Mouse (Mus musculus) forebrain, postnatal 0 days (tissue): ENCODE data around the gene Pecam1. TPM values are rescaled to one million over a fixed set of nuclear protein-coding genes. Genes with fewer than 3 reads are reported as not detected.

Experiments used
- ATAC-seq: fragments of 200-750 bp; cut with Nextera tagmentation; 2 replicates; pipeline ENCODE4 v1.8.0; 2017; ENCODE audit warnings: mild to moderate bottlenecking, moderate library complexity
- DNase-seq: peaks from one replicate; pipeline ENCODE4 v3.0.0-alpha.2; 2015
- H3K27ac ChIP-seq: fragments of 300-500 bp; sonication (generic); 2 replicates; pipeline ENCODE4 v1.5.1; 2014; ENCODE audit warnings: low read depth, mild to moderate bottlenecking, antibody characterized with exemption, low read length, moderate library complexity, mixed read lengths
- H3K27me3 ChIP-seq: fragments of 300-500 bp; sonication (generic); 2 replicates; pipeline ENCODE4 v1.6.1; 2014; ENCODE audit warnings: mild to moderate bottlenecking, low read length, mixed read lengths; ENCODE audit not compliant: insufficient read depth
- H3K36me3 ChIP-seq: fragments of 300-500 bp; sonication (generic); 2 replicates; pipeline ENCODE4 v1.6.1; 2014; ENCODE audit warnings: mild to moderate bottlenecking, moderate library complexity; ENCODE audit not compliant: insufficient read depth
- H3K4me1 ChIP-seq: fragments of 300-500 bp; sonication (generic); 2 replicates; pipeline ENCODE4 v1.6.1; 2014; ENCODE audit warnings: antibody characterized with exemption; ENCODE audit not compliant: insufficient read depth
- H3K4me2 ChIP-seq: fragments of 300-500 bp; sonication (generic); 2 replicates; pipeline ENCODE4 v1.6.1; 2014; ENCODE audit warnings: low read depth, mild to moderate bottlenecking, moderate library complexity
- H3K4me3 ChIP-seq: fragments of 300-500 bp; sonication (generic); 2 replicates; pipeline ENCODE4 v1.5.1; 2014; ENCODE audit warnings: low read depth, low read length, mixed read lengths
- H3K9ac ChIP-seq: fragments of 300-500 bp; sonication (generic); 2 replicates; pipeline ENCODE4 v1.6.1; 2014; ENCODE audit warnings: mild to moderate bottlenecking
- H3K9me3 ChIP-seq: fragments of 300-500 bp; sonication (generic); 2 replicates; pipeline ENCODE4 v1.6.1; 2016; ENCODE audit warnings: low read length
- CTCF ChIP-seq: sonication (generic); IDR thresholded peaks from 2 replicates; pipeline ENCODE4 v1.5.1; 2016; ENCODE audit warnings: antibody characterized with exemption, control low read depth, low read depth
- WGBS: fragments of 180-500 bp; shearing (Covaris S2); extraction: QIAGEN DNeasy Blood & Tissue Kit; methylation state at CpG from one replicate; pipeline ENCODE4 v1.1.7; 2014; 5-methylcytosine and 5-hydroxymethylcytosine counted together
- polyA plus RNA-seq: library from polyadenylated mRNA; unstranded; fragments of >200 nt; fragmentation: Nextera tagmentation; extraction: Ambion mirVana; gene quantifications from 2 replicates; pipeline ENCODE4 v1.2.1, GENCODE M21; 2015
- total RNA-seq: library from RNA; depleted of rRNA; stranded (reverse); fragments of >200 nt; gene quantifications from 2 replicates; pipeline ENCODE4 v1.2.3, GENCODE M21; 2014

Pecam1 gene
- total and polyA plus RNA-seq, 2 experiments from 2014 or later: 10.6 to 22.4 TPM

- WGBS: 59% methylated on average over 4 of the region's 4 CpGs
- H3K9ac ChIP-seq: 0 out of 2 replicates have a peak overlapping the region, but pooled peaks have one; percentile 77
- no peaks in the 10 kb centered on the region for H3K9me3 ChIP-seq
- no peak for TF ChIP-seq CTCF
- H3K4me1 ChIP-seq: 0 out of 2 replicates have a peak, but pooled peaks cover 4% of the 10 kb centered on the region
- H3K4me2 ChIP-seq: no peak overlapping the region
- no peaks in the 10 kb centered on the region for H3K27me3 ChIP-seq
- peak overlapping the region; percentile 72; the same call in 1 of the 2 replicates for H3K4me3 ChIP-seq
- H3K36me3 ChIP-seq: peaks cover 46% of the 10 kb centered on the region
- peak overlapping the region; percentile 88; the same call in 1 of the 2 replicates for H3K27ac ChIP-seq
- DNase-seq (no peak), ATAC-seq (no peak)
Observed at GRCm38 (mm10) chr11:106780089-106780425, 29.6 kb upstream of the Pecam1 start.

- peak within 1 kb of the TSS; percentile 88 for H3K27ac ChIP-seq
- H3K9me3 ChIP-seq: no peaks in the 10 kb centered on the region
- ATAC-seq (peak; percentile 99), DNase-seq (peak; percentile 95)
- 2% methylated on average over 30 of the region's 30 CpGs for WGBS
- TF ChIP-seq CTCF: no peak
- H3K4me2 ChIP-seq: peak within 1 kb of the TSS; percentile 87
- peaks cover 47% of the 10 kb centered on the region for H3K36me3 ChIP-seq
- H3K27me3 ChIP-seq: no peaks in the 10 kb centered on the region
- H3K4me1 ChIP-seq: 0 out of 2 replicates have a peak, but pooled peaks cover 2% of the 10 kb centered on the region
- H3K4me3 ChIP-seq: peak within 1 kb of the TSS; percentile 72
- H3K9ac ChIP-seq: peak within 1 kb of the TSS; percentile 77
Observed at GRCm38 (mm10) chr11:106779388-106780088, 29.1 kb upstream of the Pecam1 start, which contains the start of gene Polg2. Gene Polg2, minus strand, starts transcription at chr11:106779537.

GRCm38 (mm10) chr11:106778589-106779387 lies 28.4 kb upstream of the Pecam1 start:
- WGBS: 2% methylated on average over 39 of the region's 39 CpGs
- peaks cover 49% of the 10 kb centered on the region for H3K36me3 ChIP-seq
- no peaks in the 10 kb centered on the region for H3K27me3 ChIP-seq
- no peak for DNase-seq
- TF ChIP-seq CTCF: no peak
- 0 out of 2 replicates have a peak, but pooled peaks cover 2% of the 10 kb centered on the region for H3K4me1 ChIP-seq
- H3K27ac ChIP-seq: peak overlapping the region; percentile 88
- no peaks in the 10 kb centered on the region for H3K9me3 ChIP-seq
- peak overlapping the region; percentile 77 for H3K9ac ChIP-seq
- ATAC-seq: peak; percentile 77
- H3K4me3 ChIP-seq: peak overlapping the region; percentile 72
- H3K4me2 ChIP-seq: peak overlapping the region; percentile 87

GRCm38 (mm10) chr11:106778132-106778531 lies 27.7 kb upstream of the Pecam1 start:
- Histone ChIP-seq H3K27me3 (no peaks in the 10 kb centered on the region), H3K36me3 (peaks cover 48% of the 10 kb centered on the region), H3K4me2 (no peak overlapping the region; the same call in 1 of the 2 replicates), H3K4me1 (0 out of 2 replicates have a peak, but pooled peaks cover 2% of the 10 kb centered on the region), H3K27ac (no peak overlapping the region), H3K4me3 (no peak overlapping the region), H3K9ac (no peak overlapping the region), H3K9me3 (no peaks in the 10 kb centered on the region)
- DNase-seq (no peak), ATAC-seq (no peak)
- 91% methylated on average over 7 of the region's 7 CpGs for WGBS
- no peak for TF ChIP-seq CTCF

- no peaks in the 10 kb centered on the region for H3K27me3 ChIP-seq
- DNase-seq (no peak), ATAC-seq (no peak)
- H3K9me3 ChIP-seq: no peaks in the 10 kb centered on the region
- no peak for TF ChIP-seq CTCF
- H3K36me3 ChIP-seq: peaks cover 47% of the 10 kb centered on the region
- H3K4me1 ChIP-seq: 0 out of 2 replicates have a peak, but pooled peaks cover 2% of the 10 kb centered on the region
- no peak overlapping the region for H3K9ac ChIP-seq
- no peak overlapping the region for H3K27ac ChIP-seq
- H3K4me3 ChIP-seq: no peak overlapping the region
- no peak overlapping the region for H3K4me2 ChIP-seq
- WGBS: 91% methylated on average over 3 of the region's 3 CpGs
Observed at GRCm38 (mm10) chr11:106777395-106777794, 27.0 kb upstream of the Pecam1 start.

- DNase-seq: no peak
- Histone ChIP-seq H3K27ac (no peak overlapping the region), H3K4me2 (no peak overlapping the region), H3K36me3 (peaks cover 47% of the 10 kb centered on the region), H3K9me3 (no peaks in the 10 kb centered on the region), H3K9ac (no peak overlapping the region), H3K27me3 (no peaks in the 10 kb centered on the region), H3K4me3 (no peak overlapping the region), H3K4me1 (0 out of 2 replicates have a peak, but pooled peaks cover 2% of the 10 kb centered on the region)
- ATAC-seq: no peak
- WGBS: 95% methylated on average over 4 of the region's 4 CpGs
- no peak for TF ChIP-seq CTCF
Observed at GRCm38 (mm10) chr11:106776960-106777359, 26.5 kb upstream of the Pecam1 start.
